Mouse (Mus musculus): ENCODE data around the gene Vmn1r227. TPM values are rescaled to one million over a fixed set of nuclear protein-coding genes. Genes with fewer than 3 reads are reported as not detected.

Vmn1r227 gene
- not detected in 2 replicates for polyA plus RNA-seq (2014; fragmentation: Nextera tagmentation; extraction: Ambion mirVana)

- Histone ChIP-seq H3K9me3 (ENCODE audit: control insufficient read depth, low read length) (0 out of 2 replicates have a peak, but pooled peaks cover 6% of the 10 kb centered on the region), H3K4me1 (ENCODE audit: control insufficient read depth in 2 of 2, insufficient read depth in 2 of 2, low read length in 2 of 2) (no peaks in the 10 kb centered on the region), H3K27ac (replicated peaks in 1 of 2; ENCODE audit: control insufficient read depth in 1 of 2, insufficient read depth in 1 of 2, low read depth in 2 of 2, low read length in 2 of 2) (no peak within 1 kb of the TSS), H3K27me3 (ENCODE audit: control insufficient read depth, insufficient read depth, low read length) (no peaks in the 10 kb centered on the region), H3K4me3 (ENCODE audit: control insufficient read depth in 1 of 2, insufficient read depth in 1 of 2, low read depth in 1 of 2, low read length in 2 of 2) (no peak within 1 kb of the TSS), H3K9ac (ENCODE audit: low read length) (no peak within 1 kb of the TSS), H3K4me2 (ENCODE audit: low read length) (no peak within 1 kb of the TSS), H3K36me3 (ENCODE audit: control insufficient read depth, insufficient read depth, low read length) (no peaks in the 10 kb centered on the region)
- no peak for ATAC-seq (ENCODE audit: insufficient number of reproducible peaks, insufficient read depth, low FRiP score, low read depth)
- WGBS, result 32% methylated on average over 1 of the region's 1 CpGs
Observed at GRCm38 (mm10) chr17:20729543-20729942, at the start of gene Vmn1r227. TSS of gene Vmn1r227 (plus strand) at chr17:20729843.

GRCm38 (mm10) chr17:20682543-20682942 is 47.1 kb upstream of the Vmn1r227 start, which contains the start of gene Vmn1r226:
TSS of gene Vmn1r226 (plus strand) at chr17:20682843.
- H3K36me3 ChIP-seq (ENCODE audit: control insufficient read depth, insufficient read depth, low read length), result no peaks in the 10 kb centered on the region
- ATAC-seq (ENCODE audit: insufficient number of reproducible peaks, insufficient read depth, low FRiP score, low read depth), result no peak
- H3K4me1 ChIP-seq (ENCODE audit: control insufficient read depth in 2 of 2, insufficient read depth in 2 of 2, low read length in 2 of 2), result no peaks in the 10 kb centered on the region
- no peak within 1 kb of the TSS for H3K27ac ChIP-seq (replicated peaks in 1 of 2; ENCODE audit: control insufficient read depth in 1 of 2, insufficient read depth in 1 of 2, low read depth in 2 of 2, low read length in 2 of 2)
- no peak within 1 kb of the TSS for H3K4me3 ChIP-seq (ENCODE audit: control insufficient read depth in 1 of 2, insufficient read depth in 1 of 2, low read depth in 1 of 2, low read length in 2 of 2)
- no peaks in the 10 kb centered on the region for H3K27me3 ChIP-seq (ENCODE audit: control insufficient read depth, insufficient read depth, low read length)
- no peak within 1 kb of the TSS for H3K9ac ChIP-seq (ENCODE audit: low read length)
- no peak within 1 kb of the TSS for H3K4me2 ChIP-seq (ENCODE audit: low read length)
- no peaks in the 10 kb centered on the region; the same call in 1 of the 2 replicates for H3K9me3 ChIP-seq (ENCODE audit: control insufficient read depth, low read length)

GRCm38 (mm10) chr17:20786057-20786456 is 56.4 kb downstream of the Vmn1r227 start, which contains the start of gene Vmn1r228:
TSS of gene Vmn1r228 (minus strand) at chr17:20786157.
- ATAC-seq (ENCODE audit: insufficient number of reproducible peaks, insufficient read depth, low FRiP score, low read depth), result no peak
- H3K27me3 ChIP-seq (ENCODE audit: control insufficient read depth, insufficient read depth, low read length), result no peaks in the 10 kb centered on the region
- H3K9me3 ChIP-seq (ENCODE audit: control insufficient read depth, low read length), result 0 out of 2 replicates have a peak, but pooled peaks cover 5% of the 10 kb centered on the region
- no peak within 1 kb of the TSS for H3K27ac ChIP-seq (replicated peaks in 1 of 2; ENCODE audit: control insufficient read depth in 1 of 2, insufficient read depth in 1 of 2, low read depth in 2 of 2, low read length in 2 of 2)
- no peak within 1 kb of the TSS for H3K9ac ChIP-seq (ENCODE audit: low read length)
- H3K4me2 ChIP-seq (ENCODE audit: low read length), result no peak within 1 kb of the TSS
- no peak within 1 kb of the TSS for H3K4me3 ChIP-seq (ENCODE audit: control insufficient read depth in 1 of 2, insufficient read depth in 1 of 2, low read depth in 1 of 2, low read length in 2 of 2)
- no peaks in the 10 kb centered on the region for H3K4me1 ChIP-seq (ENCODE audit: control insufficient read depth in 2 of 2, insufficient read depth in 2 of 2, low read length in 2 of 2)
- no peaks in the 10 kb centered on the region for H3K36me3 ChIP-seq (ENCODE audit: control insufficient read depth, insufficient read depth, low read length)

Other genes with a start within 250 kb of the Vmn1r227 start
- gene Vmn2r108, start 248.5 kb upstream of the Vmn1r227 start, polyA plus RNA-seq (2014; fragmentation: Nextera tagmentation; extraction: Ambion mirVana), result not detected in 2 replicates
- gene Vmn1r225, start 231.7 kb upstream of the Vmn1r227 start, polyA plus RNA-seq (2014; fragmentation: Nextera tagmentation; extraction: Ambion mirVana), result not detected in 2 replicates
- gene Vmn2r109, start 165.1 kb upstream of the Vmn1r227 start, polyA plus RNA-seq (2014; fragmentation: Nextera tagmentation; extraction: Ambion mirVana), result not detected in 2 replicates
- not detected in 2 replicates for gene Vmn2r110, start 133.4 kb upstream of the Vmn1r227 start, polyA plus RNA-seq (2014; fragmentation: Nextera tagmentation; extraction: Ambion mirVana)
- gene Fpr-rs3, start 105.0 kb upstream of the Vmn1r227 start, polyA plus RNA-seq (2014; fragmentation: Nextera tagmentation; extraction: Ambion mirVana), result not detected in 2 replicates
- gene Vmn1r226, start 47.0 kb upstream of the Vmn1r227 start, polyA plus RNA-seq (2014; fragmentation: Nextera tagmentation; extraction: Ambion mirVana), result not detected in 2 replicates
- not detected in 2 replicates for gene Vmn1r228, start 56.3 kb downstream of the Vmn1r227 start, polyA plus RNA-seq (2014; fragmentation: Nextera tagmentation; extraction: Ambion mirVana)
- not detected in 2 replicates for gene Vmn1r229, start 81.7 kb downstream of the Vmn1r227 start, polyA plus RNA-seq (2014; fragmentation: Nextera tagmentation; extraction: Ambion mirVana)
- not detected in 2 replicates for gene Vmn1r230, start 110.6 kb downstream of the Vmn1r227 start, polyA plus RNA-seq (2014; fragmentation: Nextera tagmentation; extraction: Ambion mirVana)
- not detected in 2 replicates for gene Vmn1r231, start 175.2 kb downstream of the Vmn1r227 start, polyA plus RNA-seq (2014; fragmentation: Nextera tagmentation; extraction: Ambion mirVana)
- gene Vmn1r232, start 189.9 kb downstream of the Vmn1r227 start, polyA plus RNA-seq (2014; fragmentation: Nextera tagmentation; extraction: Ambion mirVana), result not detected in 2 replicates
- 369 and 372 TPM in 2 replicates for gene Ppp2r1a, start 215.5 kb downstream of the Vmn1r227 start, polyA plus RNA-seq (2014; fragmentation: Nextera tagmentation; extraction: Ambion mirVana)